Mouse (Mus musculus) thymus, adult 2 months (tissue): ENCODE measurements around the gene Ap1s1. TPM values are rescaled to one million over a fixed set of nuclear protein-coding genes. Genes with fewer than 3 reads are reported as not detected.

Experiments
- DNase-seq: peaks from one replicate; pipeline ENCODE4 v3.0.0; 2021
- H3K27ac ChIP-seq: fragments of 200-500 bp; 2 replicates; pipeline ENCODE4 v1.5.1; 2012; ENCODE audit warnings: low read length, control low read depth; ENCODE audit not compliant: control insufficient read depth, insufficient read depth
- H3K27me3 ChIP-seq: fragments of 200-500 bp; 2 replicates; pipeline ENCODE4 v1.6.1; 2012; ENCODE audit warnings: mild to moderate bottlenecking, low read length, moderate library complexity, mixed read lengths; ENCODE audit not compliant: control insufficient read depth, insufficient read depth
- H3K36me3 ChIP-seq: fragments of 200-500 bp; 2 replicates; pipeline ENCODE4 v1.6.1; 2012; ENCODE audit warnings: mild to moderate bottlenecking, low read length, moderate library complexity; ENCODE audit not compliant: control insufficient read depth, insufficient read depth
- H3K4me1 ChIP-seq: fragments of 200-500 bp; replicated peaks from 2 replicates; pipeline ENCODE4 v1.6.1; 2012; ENCODE audit warnings: low read length; ENCODE audit not compliant: control insufficient read depth, insufficient read depth
- H3K4me3 ChIP-seq: fragments of 200-500 bp; 2 replicates; pipeline ENCODE4 v1.5.1; 2012; ENCODE audit warnings: mild to moderate bottlenecking, low read length, control low read depth, moderate library complexity; ENCODE audit not compliant: control insufficient read depth, insufficient read depth
- CTCF ChIP-seq: fragments of 200-500 bp; IDR thresholded peaks from 2 replicates; pipeline ENCODE4 v1.5.1; 2012; ENCODE audit warnings: mild to moderate bottlenecking, control low read depth, low read length, moderate library complexity, borderline replicate concordance; ENCODE audit not compliant: control insufficient read depth, poor library complexity, insufficient read depth; ENCODE audit errors: extremely low read depth
- POLR2A ChIP-seq: fragments of 200-500 bp; IDR thresholded peaks from 2 replicates; pipeline ENCODE4 v1.6.1; 2012; ENCODE audit warnings: mild to moderate bottlenecking, low read length, control low read depth, moderate library complexity; ENCODE audit not compliant: control insufficient read depth, poor library complexity, insufficient read depth; ENCODE audit errors: extremely low read depth
- whole genome bisulfite sequencing: fragments of 180-500 bp; shearing (Covaris S2); methylation state at CpG from one replicate; pipeline ENCODE4 v1.1.7; 2018; 5-methylcytosine and 5-hydroxymethylcytosine counted together
- polyA plus RNA-seq: library from polyadenylated mRNA; depleted of rRNA; stranded (reverse); fragments of >200 nt; gene quantifications from 2 replicates; pipeline ENCODE4 v1.2.3, GENCODE M21; 2012

Ap1s1 gene
- polyA plus RNA-seq, 1 experiment = 44.1 TPM

DNA sequence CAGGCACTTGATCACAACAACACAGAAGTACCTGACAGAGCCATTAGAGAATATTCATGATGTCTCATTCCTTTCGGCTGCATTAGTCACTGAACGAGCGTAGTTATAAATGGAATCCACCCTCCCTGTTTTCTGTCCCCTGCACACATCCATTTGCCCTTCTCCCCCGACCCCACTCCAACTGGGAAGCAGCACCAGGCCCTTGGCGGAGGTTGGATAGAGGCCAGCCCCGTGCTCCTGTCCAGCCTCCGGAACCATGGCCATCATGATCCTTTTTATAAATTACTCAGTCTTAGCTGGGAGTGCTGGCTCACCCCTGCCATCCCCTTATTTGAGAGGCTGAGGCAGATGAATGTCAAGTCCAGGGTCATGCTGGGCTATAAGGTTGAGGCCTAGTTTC, 8.4 kb upstream of the Ap1s1 start:
- no peak overlapping the region for H3K27ac ChIP-seq
- 91% methylated on average over 7 of the region's 7 CpGs for WGBS
- TF ChIP-seq POLR2A (no peak), CTCF (no peak)

DNA sequence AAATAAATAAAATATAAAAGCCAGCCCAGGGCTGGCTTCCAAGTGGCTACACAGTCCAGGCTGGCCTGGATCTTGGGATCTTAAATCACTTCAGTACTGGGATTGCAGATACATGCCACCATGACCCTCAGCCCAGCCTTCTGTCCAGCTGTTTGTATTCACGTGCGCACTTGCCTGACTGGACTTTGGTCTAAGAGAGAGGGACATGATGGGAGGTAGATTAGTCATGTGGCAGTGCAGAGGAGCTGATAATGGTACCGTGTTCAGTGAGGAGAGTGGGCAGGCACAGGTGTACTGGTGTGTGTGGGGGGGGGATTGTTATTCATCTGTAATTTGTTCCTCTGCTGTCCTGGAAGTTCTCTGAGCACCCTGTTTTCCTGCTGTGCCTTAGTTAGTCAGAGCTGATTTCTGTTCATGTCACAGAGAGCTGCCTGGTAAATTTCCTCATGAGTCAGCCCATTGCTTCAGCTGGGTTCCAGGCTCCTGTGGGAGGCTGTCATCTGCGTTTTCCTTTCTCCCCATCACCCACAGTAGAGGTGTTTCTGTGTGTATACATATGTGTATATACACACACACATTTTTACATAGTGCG, 6.1 kb upstream of the Ap1s1 start:
- H3K27ac ChIP-seq = no peak overlapping the region
- 93% methylated on average over 5 of the region's 5 CpGs for WGBS
- H3K27me3 ChIP-seq = no peaks in the 10 kb centered on the region
- TF ChIP-seq CTCF = no peak
- TF ChIP-seq POLR2A = no peak
- H3K4me1 ChIP-seq = no peaks in the 10 kb centered on the region
- DNase-seq = no peak
- H3K36me3 ChIP-seq = no peaks in the 10 kb centered on the region
- no peak overlapping the region for H3K4me3 ChIP-seq

More for the DNA sequence above, 8.4 kb upstream of the Ap1s1 start:
- Histone ChIP-seq H3K27me3 (no peaks in the 10 kb centered on the region), H3K4me3 (no peak overlapping the region), H3K36me3 (no peaks in the 10 kb centered on the region), H3K4me1 (no peaks in the 10 kb centered on the region)
- DNase-seq = no peak

DNA sequence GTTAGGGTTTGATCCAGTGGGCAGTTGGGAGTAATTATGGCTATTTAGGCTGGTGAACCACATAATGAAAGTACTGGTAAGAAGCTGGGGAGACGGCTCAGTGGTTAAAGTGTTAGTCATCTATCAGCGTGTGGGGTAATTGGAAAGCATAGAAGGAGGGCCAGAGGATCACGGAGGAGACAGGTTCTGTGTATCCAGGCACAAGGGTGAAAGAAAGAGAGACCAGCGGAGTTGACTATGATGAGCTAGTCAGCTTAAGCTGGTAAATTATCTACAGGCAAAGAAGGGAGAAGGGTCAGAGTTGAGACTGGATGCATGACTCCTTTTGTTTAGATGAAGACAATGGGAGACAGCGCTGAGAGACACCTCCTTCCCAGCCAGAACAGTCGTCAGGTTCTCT, 5.2 kb upstream of the Ap1s1 start:
- 0 out of 2 replicates have a peak, but pooled peaks cover 3% of the 10 kb centered on the region for H3K4me1 ChIP-seq
- TF ChIP-seq CTCF (no peak), POLR2A (no peak)
- H3K27ac ChIP-seq = no peak overlapping the region
- DNase-seq = no peak
- 85% methylated on average over 6 of the region's 6 CpGs for WGBS
- H3K36me3 ChIP-seq = no peaks in the 10 kb centered on the region
- H3K4me3 ChIP-seq = no peak overlapping the region
- no peaks in the 10 kb centered on the region for H3K27me3 ChIP-seq

DNA sequence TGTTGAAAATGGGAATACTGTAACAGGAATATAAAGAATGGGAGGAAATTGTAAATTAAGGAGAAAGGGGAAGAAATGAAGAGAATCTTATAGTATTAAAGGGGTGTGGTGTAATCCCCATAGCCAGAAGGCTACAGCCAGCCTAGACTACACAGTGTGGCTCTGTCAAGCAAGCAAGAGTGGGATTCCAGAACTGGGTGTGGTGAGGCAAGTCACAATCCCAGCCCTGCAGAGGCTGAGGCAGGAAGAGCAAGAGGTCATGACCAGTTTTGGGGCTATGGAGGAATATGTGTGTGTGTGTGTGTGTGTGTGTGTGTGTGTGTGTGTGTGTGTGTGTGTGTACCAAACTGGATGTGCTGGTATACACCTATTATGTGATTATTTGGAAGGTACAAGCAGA, 1.1 kb upstream of the Ap1s1 start:
- Histone ChIP-seq H3K4me3 (no peak overlapping the region), H3K36me3 (no peaks in the 10 kb centered on the region; the same call in 1 of the 2 replicates), H3K4me1 (peaks cover 9% of the 10 kb centered on the region), H3K27me3 (no peaks in the 10 kb centered on the region), H3K27ac (no peak overlapping the region)
- TF ChIP-seq CTCF (no peak), POLR2A (no peak)
- no peak for DNase-seq

DNA sequence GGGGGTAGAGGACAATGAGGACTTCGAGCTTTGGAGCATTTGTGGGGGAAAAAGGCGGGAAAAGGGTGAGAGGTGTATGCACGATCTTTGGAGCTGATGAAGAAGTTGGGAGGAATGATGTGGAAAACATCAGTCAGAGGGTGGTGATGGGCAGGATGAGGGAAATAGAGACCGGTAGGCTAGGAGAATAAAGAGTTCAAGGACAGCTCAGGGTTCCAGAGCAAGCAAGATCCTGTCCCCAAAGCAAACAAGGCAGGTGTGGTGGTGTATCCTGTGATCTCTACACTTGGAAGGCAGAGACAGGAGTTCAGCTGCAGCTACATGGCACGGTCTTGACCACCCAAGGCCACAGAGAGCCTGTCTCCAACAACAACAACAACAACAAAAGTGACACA, 386 bp upstream of the Ap1s1 start:
- no peak overlapping the region for H3K4me3 ChIP-seq
- no peak for DNase-seq
- no peaks in the 10 kb centered on the region; the same call in 1 of the 2 replicates for H3K36me3 ChIP-seq
- H3K27ac ChIP-seq = no peak overlapping the region
- WGBS = 34% methylated on average over 5 of the region's 5 CpGs
- no peaks in the 10 kb centered on the region for H3K27me3 ChIP-seq
- H3K4me1 ChIP-seq = peaks cover 9% of the 10 kb centered on the region
- no peak for TF ChIP-seq CTCF
- no peak for TF ChIP-seq POLR2A

DNA sequence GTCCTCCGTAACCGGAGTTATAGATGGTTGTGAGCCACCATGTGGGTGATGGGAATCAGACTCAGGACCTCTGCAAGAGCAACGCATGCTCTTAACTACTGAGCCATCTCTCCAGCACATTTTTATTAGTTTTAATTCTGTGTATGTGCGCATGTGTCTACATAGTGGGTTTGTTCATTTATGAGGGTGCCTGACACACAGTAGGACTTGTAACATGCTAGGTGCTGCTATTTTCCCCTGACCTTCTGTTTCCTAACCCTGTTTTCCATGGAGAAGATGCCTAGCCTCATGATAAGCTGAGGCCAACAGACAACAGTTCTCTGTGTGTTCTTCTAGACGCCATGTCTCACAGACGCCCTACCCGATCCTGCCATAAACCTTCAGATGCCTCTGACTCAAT, 1.9 kb downstream of the Ap1s1 start:
- Histone ChIP-seq H3K27ac (no peak overlapping the region), H3K4me3 (no peak overlapping the region), H3K27me3 (no peaks in the 10 kb centered on the region), H3K36me3 (no peaks in the 10 kb centered on the region; the same call in 1 of the 2 replicates), H3K4me1 (peaks cover 9% of the 10 kb centered on the region)
- TF ChIP-seq POLR2A (no peak), CTCF (no peak)
- DNase-seq = no peak
- WGBS = 98% methylated on average over 7 of the region's 7 CpGs

DNA sequence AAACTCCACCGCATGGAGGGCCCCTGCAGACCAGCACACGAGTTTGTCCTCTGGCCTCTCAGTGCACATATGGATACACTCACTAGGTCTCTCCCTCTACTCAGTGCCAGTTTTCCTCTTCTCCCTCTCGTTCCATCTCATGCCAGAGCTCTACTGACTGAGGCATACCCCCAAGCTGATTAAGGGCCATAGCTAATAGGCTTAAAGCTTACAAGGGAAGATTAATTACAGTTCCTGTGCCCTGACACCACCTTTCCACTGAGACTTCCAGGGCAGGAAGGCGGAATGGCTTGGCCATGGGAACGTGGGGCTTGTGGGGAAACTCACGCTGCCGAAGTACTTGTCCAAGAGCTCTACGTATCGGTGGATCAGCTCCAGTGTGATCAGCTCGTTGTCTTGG, 4.5 kb downstream of the Ap1s1 start:
- no peak overlapping the region for H3K4me3 ChIP-seq
- no peak for TF ChIP-seq POLR2A
- TF ChIP-seq CTCF = no peak
- no peaks in the 10 kb centered on the region for H3K27me3 ChIP-seq
- H3K4me1 ChIP-seq = peaks cover 9% of the 10 kb centered on the region
- no peak for DNase-seq
- peaks cover 7% of the 10 kb centered on the region for H3K36me3 ChIP-seq
- WGBS = 94% methylated on average over 10 of the region's 10 CpGs
- H3K27ac ChIP-seq = no peak overlapping the region

DNA sequence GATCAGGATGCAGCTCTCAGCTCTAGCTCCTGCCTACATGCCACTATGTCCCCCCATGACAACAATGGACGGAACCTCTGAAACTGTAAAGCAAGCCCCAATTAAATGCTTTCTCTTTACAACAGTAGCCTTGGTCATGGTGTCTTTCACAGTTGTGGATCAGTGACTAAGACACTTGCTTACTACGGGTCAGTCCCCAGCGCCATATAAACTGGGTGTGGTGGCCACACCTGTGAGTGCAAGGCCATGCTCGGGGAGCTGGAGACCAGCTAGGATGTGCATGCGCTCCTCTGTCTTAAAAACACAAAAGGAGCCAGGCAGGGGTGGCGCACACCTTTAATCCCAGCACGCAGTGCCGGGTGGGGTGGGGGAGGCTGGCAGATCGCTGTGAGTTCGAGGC, 6.5 kb downstream of the Ap1s1 start:
- no peak for DNase-seq
- WGBS = 97% methylated on average over 10 of the region's 10 CpGs
- Histone ChIP-seq H3K4me1 (no peaks in the 10 kb centered on the region), H3K36me3 (peaks cover 7% of the 10 kb centered on the region), H3K27ac (no peak overlapping the region), H3K27me3 (no peaks in the 10 kb centered on the region), H3K4me3 (no peak overlapping the region)
- TF ChIP-seq POLR2A = no peak
- TF ChIP-seq CTCF = no peak
